Mouse (Mus musculus): Measurements from ENCODE around the gene 1600002K03Rik.

GRCm38 (mm10) chr10:80159561-80160454 is 12.9 kb upstream of the 1600002K03Rik start:
- TF ChIP-seq CTCF (IDR thresholded peaks at IDR 0.05; ENCODE audit: low read depth) (peak; percentile 19), EP300 (optimal IDR thresholded peaks at IDR 0.05) (no peak)
